Mouse (Mus musculus): ENCODE measurements around the gene Nupl1.

DNA sequence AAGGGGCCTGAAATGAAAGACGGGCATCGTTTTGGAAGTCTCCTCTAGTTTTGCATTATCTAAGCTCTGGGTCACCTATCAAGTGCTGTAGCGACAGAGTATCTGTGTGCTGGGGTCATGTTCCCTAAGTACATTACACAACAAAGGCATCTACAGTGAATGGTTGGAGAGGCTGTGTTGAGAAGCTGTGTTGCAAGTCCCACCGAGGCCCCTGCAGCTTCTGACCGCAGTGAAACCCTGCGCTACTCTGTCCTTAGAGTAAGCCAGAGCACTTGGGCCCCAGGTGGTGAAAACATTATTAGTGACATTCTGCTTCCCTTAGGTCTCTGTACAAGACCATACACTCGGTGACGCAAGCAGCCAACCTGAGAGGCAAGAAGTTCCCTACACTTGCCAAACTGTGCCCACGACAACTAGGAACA, 74.8 kb downstream of the Nupl1 start:
- TF ChIP-seq POLR2A (IDR thresholded peaks at IDR 0.05; ENCODE audit: extremely low read depth, insufficient read depth, low read length) (no peak), CTCF (IDR thresholded peaks at IDR 0.05; ENCODE audit: extremely low read depth, insufficient read depth, low read length) (no peak)

Data from cortical plate, adult 2 months (tissue).